Mouse (Mus musculus) urinary bladder, postnatal 36 days (tissue): Measurements from ENCODE around the gene Adam30.

ENCODE experiments used
- DNase-seq, 2 experiments: peaks; one replicate each; pipeline ENCODE4 v3.0.0; 2022; ENCODE audit warnings: low spot score in 2 of 2, mixed read lengths in 1 of 2

Gene Adam30

DNA sequence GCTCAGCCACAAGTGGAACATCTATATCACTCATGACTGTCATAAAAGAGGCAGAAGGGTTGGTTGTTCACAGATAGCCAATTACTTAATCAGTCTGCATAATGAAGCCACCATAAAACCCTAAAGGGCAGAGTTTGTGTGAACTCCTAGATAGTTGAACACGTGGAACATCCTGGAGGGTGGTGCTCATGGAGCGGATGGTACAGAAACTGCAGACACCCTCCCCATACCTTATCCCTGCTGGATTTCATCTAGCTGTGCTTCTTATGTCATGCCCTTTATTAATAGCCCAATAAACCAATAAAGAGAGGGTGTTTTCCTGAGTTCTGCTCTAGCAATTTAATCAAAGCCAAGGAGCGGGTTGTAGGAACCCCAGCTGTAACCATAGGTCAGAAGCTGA lies 27.3 kb downstream of the Adam30 start:
- no peak for DNase-seq

DNA sequence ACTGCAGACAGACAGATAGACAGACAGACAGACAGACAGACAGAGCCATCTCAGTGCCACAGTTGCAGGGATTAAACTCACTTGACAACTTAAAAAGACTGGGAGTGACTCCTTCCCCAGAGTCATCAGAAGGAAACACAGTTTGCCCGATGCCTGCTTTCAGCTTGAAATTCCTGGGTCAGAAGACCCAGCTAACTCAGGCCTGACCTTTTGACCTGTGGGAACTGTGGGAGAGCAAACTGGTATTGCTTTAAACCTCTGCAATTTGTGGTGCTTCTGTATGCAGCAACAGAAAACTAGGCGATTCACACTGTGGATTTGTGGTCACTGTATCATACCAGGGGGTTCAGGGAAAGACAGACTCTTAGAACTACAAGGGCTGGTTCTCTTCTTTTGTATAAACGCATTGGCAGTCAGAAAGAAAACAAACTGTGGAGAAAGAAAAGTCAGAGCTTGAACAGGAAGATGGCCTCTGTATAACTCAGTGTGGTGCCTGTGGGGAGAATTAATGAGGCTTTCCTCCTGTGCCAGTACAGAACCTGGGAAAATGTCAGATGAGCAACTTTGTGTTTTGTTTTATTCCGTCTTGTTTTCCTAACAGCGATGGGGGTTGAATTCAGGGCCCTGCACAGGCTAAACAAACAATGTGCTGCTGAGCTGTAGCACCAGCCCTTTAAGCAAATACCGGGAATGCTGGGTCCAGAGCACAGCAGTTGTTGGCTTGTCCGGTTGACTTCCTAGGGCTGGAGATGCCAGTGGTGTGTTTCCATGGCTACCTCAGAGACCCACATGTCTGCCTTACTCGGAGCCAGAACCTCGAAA lies 37.5 kb downstream of the Adam30 start:
- no peak for DNase-seq

DNA sequence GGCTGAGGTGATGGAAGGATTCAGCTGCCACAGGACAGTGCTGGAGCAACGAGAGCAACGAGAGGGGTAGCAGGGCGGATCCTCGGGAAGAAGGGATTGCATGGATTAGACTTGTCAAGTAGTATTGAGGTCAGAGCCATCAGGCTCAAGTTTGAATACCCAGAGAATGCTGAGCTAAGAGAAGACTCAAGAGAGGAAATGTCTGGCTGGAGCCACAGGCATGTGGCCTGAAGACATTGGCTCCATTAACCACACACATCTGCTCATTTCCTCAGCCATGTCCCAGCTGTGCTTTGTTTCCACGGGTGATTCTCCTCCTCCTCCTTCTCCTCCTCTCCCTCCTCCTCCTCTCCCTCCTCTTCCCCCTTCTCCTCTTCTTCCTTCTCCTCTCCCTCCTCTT lies 39.3 kb downstream of the Adam30 start:
- DNase-seq = no peak

DNA sequence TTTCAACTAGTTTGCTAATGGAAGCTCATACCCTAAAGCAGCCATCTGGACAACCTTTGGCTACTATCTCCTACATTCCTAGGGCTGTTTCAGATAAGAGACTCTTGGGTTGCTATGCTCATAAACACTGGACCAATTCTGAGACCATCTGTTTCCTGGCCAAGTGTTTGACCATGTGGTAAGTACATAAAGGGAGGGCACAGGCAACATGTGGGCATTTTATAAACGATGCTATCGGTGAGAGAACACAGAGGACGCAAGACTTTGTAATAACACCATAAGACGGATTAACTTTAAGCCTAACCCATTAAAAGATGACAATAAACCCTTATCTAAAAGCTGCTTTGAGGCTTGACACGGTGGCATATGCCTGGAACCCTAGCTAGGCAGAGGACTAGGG lies 42.9 kb downstream of the Adam30 start:
- DNase-seq = no peak

DNA sequence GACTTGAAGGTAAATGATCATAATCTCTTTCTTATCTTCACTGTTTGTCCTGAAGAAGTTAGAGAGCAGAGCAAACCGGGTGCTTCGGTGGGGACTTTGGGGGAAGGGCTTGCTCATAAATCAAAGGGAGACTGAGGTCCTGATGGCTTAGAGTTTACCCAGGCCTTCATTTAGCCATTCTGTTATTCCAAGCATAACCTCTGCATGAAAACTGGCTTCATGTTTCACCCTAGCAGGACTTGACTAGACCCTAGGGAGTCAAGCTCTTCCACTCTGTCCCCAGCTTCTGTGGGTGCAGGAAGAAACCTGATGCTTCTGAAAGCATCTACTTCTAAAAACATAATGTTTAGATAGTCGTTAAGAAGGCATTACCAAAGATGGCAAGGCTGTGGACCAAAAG lies 46.5 kb downstream of the Adam30 start:
- DNase-seq = no peak

DNA sequence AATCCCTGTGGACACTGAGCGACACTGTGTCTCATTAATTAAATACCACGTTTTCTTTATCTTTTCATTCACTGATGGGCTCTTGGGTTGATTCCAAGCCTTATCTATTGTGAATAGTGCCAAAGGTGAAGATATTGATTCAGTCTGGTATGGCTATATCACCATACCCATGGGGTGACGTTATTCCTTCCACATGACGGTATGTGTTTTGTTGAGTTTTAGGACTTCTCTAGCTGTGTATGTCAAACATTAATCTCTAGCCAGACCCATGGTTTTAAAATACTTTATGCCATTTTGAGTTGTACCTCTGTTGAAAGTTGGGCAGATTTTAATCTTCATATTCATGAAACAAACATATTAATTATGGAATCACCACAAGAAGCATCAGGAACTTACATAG lies 48.7 kb downstream of the Adam30 start:
- no peak for DNase-seq

DNA sequence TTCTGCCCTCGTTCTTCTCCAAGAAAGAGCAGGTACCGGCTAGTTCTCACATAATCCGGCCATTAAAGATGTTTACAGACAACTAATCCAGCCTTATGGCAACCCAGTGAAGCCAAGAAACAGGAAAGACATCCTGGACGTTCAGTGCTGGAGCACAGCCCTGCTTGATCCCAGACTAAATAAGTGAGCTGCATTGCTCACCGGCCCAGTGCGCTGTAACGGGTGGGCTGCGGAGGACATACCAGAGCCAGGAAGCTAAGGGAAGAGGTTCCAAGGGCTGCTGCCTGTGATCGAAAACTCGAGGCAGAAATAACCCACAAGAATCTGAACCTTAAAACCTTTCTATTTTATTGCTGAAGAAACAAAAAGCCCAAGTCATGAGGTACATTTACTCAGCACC lies 50.4 kb downstream of the Adam30 start:
- no peak for DNase-seq

DNA sequence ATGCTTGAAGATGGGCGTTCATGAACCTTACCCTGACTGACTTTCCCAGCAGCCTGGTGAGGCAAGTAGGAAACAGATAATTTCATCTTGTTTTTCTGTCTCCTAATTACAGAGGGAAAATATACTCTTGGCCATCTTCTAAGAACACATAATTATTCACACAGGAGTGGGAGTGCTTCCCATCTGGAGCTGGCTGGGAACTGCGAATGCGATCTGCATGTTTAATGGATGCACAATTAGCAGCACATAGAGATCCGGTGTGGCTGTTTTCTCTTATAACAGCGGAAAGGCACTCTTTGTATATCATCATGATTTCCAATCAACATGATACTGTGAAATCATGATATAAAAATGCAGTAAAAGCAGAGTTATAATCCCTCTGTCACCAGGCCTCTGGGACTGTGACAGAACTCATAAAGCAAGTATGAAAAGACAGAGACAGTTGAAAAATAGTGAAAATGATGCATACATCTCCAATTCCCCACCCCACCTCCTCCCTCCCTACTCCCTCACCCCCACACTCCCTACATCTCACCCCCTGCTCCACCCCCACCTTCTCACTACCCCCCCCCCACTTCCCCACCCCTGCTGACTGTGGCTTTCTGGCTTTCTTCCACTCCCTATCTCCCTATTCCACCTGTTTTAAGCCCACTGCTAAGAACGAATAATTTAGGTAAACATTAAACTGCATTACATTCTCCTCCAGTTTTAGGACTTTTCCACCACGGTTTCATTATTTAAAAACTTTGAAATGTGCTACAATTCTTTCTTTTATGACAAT lies 51.1 kb downstream of the Adam30 start:
- no peak for DNase-seq
